Mouse (Mus musculus) frontal cortex, postnatal 10 days (tissue): ENCODE data around the gene Vmn2r59.
"Not testable (repeated sequence)": the region's sequence is repeated elsewhere in the genome, so short reads cannot be mapped to it uniquely, and the experiment has no call there.

Experiments used
- DNase-seq, 2 experiments: peaks; one replicate each; pipeline ENCODE4 v3.0.0; 2022; ENCODE audit warnings: low spot score in 2 of 2, mixed read lengths in 1 of 2

Vmn2r59 gene

DNA sequence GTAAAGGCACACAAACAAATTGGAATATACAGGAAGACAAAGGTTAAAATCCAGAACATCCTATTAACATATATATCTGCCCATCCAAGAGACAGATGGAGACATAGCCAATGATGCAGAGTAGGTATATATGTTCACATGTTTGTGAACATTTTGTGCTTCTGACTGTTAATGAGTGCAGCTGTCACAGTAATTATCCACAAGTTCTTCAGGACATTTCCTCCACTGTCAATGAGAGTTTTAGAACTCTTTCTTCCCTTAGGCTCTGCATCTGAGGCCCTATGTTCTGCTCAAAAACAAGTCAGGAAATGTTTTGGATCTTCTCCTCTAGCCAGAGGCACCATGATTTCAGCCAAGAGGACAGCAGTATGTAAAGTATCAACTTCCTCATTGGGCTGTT lies at the start of gene Vmn2r59:
Vmn2r59 (minus strand) TSS at position 101 of the 400 bp plus-strand sequence.
- DNase-seq = no peak

DNA sequence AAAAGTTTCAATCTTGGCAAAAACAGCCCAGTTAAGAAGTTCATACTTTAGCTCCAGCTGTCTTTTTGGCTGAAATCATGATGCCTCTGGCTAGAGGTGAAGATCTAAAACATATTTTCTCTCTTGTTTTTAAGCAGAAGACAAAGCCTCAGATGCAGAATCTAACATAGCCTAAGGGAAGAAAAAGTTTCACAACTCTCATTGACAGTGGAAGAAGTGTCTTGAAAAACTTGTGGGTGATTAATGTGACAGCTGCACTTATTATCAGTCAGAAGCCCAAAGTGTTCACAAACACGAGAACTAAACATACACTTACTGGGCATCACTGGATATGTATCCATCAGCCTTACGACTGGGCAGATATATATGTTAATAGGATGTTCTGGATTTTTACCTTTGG lies 48.6 kb upstream of the Vmn2r59 start, which contains the start of gene Vmn2r60:
Vmn2r60 (plus strand) TSS at position 301 of the 400 bp plus-strand sequence.
- no peak for DNase-seq

DNA sequence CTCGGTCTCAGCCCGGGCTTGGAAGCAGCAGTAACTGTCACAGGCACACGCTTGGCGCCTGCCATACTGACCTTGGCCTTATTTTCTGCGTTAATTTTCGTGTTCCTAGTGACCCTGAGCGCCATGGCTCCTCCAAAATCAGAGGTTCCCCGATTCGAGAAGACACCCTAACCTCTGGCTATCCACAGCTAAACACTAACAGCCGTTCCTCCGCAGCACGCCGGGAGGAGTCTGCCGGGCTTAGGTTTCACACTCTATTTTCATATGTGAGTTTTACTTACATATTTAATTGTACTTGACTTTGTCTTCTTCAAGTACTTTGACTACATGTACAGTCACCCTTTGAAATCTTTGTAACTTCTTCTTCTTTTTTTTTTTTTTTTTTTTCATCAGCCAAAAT lies 48.2 kb upstream of the Vmn2r59 start:
- DNase-seq = not testable (repeated sequence)
